Mouse (Mus musculus): ENCODE measurements at regions not wholly inside any gene's neighbourhood (a gene's known extent, or its start where the extent isn't known, plus 50 kb on each side); places are given as distances from the start of the nearest gene placed in this dataset.

DNA sequence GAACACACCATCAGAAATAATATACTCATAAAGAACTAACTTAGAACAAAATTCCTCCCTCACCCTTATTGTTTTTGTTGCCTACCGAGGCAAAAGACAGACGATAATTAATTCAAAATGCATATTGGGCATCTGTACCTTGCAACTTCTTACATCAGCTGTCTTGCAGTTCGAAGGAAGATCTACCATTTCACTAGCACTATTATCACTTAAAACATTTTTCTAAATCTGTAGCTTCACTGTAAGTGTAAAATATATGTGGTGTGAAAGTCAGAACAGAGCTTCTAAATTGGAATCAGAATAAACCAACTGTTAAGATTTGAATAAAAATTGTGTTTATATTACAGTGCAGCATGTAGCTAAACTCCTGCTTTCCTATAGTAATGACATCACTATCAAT, 562.4 kb upstream of the Atp10a start:
- no peak for DNase-seq (ENCODE audit: low spot score)

GRCm38 (mm10) chr7:58078825-58079224, 569.0 kb upstream of the Gabra5 start:
- DNase-seq (ENCODE audit: low spot score) = no peak

DNA sequence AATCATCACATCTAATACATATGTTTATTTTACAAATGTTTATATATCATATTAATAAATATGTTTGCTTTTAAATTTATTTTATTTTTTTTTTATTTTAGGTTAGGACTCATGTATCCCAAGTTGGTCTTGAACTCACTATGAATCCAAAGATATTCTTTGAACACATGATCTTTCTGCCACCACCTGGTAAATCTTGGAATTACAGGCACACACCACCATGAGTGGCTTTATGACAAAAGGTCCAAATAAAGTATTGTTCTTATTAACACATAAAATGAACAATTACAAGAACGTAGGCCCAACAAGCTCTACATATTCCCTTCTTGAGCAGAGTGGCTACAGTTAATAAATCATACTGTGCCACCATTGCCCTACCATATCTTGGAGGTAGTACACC, 523.1 kb upstream of the Gabra5 start:
- no peak for DNase-seq (ENCODE audit: low spot score)

DNA sequence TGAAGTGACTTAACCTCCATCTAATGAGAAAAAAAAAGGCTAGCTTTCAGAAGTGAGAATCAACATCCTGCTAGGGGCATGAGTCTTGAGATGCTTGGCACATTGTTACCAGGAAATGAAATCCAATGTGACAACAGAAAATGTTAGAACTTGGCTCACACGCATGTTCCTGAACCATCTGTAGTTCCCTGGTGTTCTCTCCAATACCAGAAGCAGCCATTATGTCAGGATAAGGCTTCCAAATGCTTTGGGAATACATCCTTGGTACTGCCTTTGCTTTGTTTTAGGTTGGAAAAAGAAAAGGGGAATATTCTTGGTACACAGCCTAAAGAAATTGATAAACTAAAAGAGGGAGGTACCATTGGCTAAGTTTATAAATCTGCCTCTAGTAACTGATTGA, 522.3 kb upstream of the Gabra5 start:
- DNase-seq (ENCODE audit: low spot score) = peak; percentile 1

DNA sequence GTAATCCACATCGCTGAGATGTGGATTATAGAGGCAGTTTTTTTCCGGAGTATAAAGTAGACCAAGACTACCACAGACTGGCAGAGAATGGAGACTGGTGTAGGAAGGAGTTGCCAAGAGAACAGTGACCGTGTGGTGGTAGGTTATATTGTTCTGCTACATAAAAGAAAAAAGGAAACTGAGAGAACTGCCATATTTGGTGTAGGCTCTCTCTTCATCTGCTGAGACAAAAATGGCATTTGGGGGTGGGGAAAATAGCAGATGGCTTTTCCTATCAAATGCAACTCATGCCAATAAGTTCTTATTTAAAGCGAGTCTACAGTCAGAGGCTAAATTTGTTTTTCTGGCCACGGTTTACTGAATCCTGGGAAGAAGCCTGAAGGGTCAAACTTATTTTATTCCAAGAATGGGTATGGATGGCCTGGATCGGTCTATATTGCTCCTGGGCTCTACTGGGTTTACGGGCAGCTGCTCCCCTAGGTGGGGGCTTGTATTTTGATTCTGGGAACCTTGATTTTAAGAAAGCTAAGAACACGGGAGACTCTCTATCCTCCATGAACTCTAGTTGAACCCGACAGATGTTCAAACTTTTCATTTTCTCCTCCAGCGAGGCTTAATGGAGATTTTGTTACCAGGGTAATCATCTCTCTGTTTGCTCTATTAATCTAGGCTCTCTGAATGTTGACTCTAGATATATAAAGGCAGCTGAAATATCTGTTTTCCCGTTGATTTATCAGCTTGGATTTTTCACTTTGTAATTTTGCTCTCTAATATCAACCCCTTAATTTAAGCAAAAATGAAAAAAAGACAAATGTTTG, 482.8 kb upstream of the Gabra5 start:
- DNase-seq (ENCODE audit: low spot score) = peak; percentile 12

DNA sequence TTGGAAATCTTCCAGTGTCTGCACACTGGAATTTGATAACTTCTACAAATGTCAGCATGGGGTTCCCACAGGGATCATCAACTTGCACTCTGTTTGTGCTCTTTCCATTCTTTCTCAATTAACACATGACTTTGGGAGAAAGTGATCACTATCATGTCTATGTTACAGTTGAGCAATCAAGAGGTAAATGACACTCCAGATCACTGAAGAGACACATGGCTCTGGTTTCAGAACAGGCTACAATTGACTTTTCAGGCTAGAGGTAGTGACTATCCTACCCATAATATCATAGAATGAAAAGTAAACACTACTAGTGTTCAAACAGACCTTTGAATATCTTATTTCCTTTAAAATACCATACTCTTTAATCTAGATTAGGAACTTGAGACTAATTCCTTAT, 473.3 kb upstream of the Gabra5 start:
- DNase-seq (ENCODE audit: low spot score) = no peak

DNA sequence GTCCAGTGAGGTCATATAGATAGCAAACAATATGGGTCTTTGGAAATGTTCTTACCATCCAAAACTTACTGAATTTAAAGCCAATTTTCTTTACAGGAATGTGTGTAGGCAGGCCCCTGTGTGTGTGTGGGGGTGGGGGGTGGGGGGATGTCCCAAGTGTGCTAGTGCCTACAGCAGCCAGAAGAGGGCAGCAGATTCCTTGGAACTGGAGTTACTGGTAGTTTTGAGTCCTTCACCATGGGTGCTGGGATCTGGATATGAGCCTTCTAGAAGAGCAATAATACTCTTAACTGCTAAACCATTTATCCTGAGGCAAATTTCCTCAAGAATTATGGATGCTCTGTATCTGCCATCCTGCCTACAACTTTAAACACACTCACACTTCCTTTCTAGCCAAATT, 456.4 kb upstream of the Gabra5 start:
- DNase-seq (ENCODE audit: low spot score) = no peak

DNA sequence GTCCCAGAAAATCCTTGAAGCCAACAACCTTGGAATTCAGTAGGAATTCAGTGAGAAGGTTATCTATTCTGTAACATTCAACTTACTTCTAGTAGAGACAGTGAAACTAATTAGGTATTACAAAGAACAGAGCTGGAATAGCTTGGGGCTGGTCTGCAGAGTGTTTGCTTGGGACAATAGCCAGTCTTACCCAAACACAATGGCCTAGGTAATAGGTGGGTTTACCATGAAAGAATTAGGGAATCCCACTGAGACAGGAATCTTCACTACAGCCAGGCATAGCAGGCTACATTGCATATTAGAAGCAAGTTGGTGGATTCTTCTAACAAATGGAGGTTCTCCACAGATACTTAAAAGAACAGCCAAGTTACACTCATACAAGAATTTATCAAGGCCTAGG, 449.0 kb upstream of the Gabra5 start:
- DNase-seq (ENCODE audit: low spot score) = no peak

All from left cerebral cortex, adult 11 months (tissue).